Mouse (Mus musculus): ENCODE results near the gene Chrnb2. TPM values are rescaled to one million over a fixed set of nuclear protein-coding genes. Genes with fewer than 3 reads are reported as not detected.

Chrnb2 gene
- polyA plus RNA-seq, 1 experiment from 2014 or later = 29.5 TPM

- no peak overlapping the region for H3K27ac ChIP-seq (ENCODE audit: low read length)
- H3K4me3 ChIP-seq (replicated peaks; ENCODE audit: low read length) = no peak overlapping the region
- ATAC-seq = no peak
- H3K27me3 ChIP-seq (replicated peaks; ENCODE audit: control insufficient read depth, insufficient read depth, low read length) = no peaks in the 10 kb centered on the region
- H3K36me3 ChIP-seq (ENCODE audit: control insufficient read depth, insufficient read depth) = peaks cover 18% of the 10 kb centered on the region
- H3K4me2 ChIP-seq (ENCODE audit: low read length) = no peak overlapping the region
- no peak overlapping the region for H3K9ac ChIP-seq (replicated peaks; ENCODE audit: low read depth, low read length)
- WGBS = 79% methylated on average over 6 of the region's 6 CpGs
- H3K4me1 ChIP-seq (replicated peaks; ENCODE audit: control insufficient read depth, insufficient read depth, low read length) = no peaks in the 10 kb centered on the region
- no peaks in the 10 kb centered on the region for H3K9me3 ChIP-seq (ENCODE audit: control insufficient read depth, low read length)
Observed at GRCm38 (mm10) chr3:89786275-89786674, 21.8 kb upstream of the Chrnb2 start.

- no peak overlapping the region for H3K9ac ChIP-seq (replicated peaks; ENCODE audit: low read depth, low read length)
- H3K4me3 ChIP-seq (replicated peaks; ENCODE audit: low read length) = no peak overlapping the region
- H3K4me1 ChIP-seq (replicated peaks; ENCODE audit: control insufficient read depth, insufficient read depth, low read length) = no peaks in the 10 kb centered on the region
- 19% methylated on average over 11 of the region's 11 CpGs for WGBS
- H3K4me2 ChIP-seq (ENCODE audit: low read length) = no peak overlapping the region
- peaks cover 23% of the 10 kb centered on the region for H3K36me3 ChIP-seq (ENCODE audit: control insufficient read depth, insufficient read depth)
- no peak overlapping the region for H3K27ac ChIP-seq (ENCODE audit: low read length)
- no peaks in the 10 kb centered on the region for H3K9me3 ChIP-seq (ENCODE audit: control insufficient read depth, low read length)
- ATAC-seq = 0 out of 2 replicates have a peak, but pooled peaks have one; percentile 38
- H3K27me3 ChIP-seq (replicated peaks; ENCODE audit: control insufficient read depth, insufficient read depth, low read length) = no peaks in the 10 kb centered on the region
Observed at GRCm38 (mm10) chr3:89784991-89785753, 20.7 kb upstream of the Chrnb2 start.

- peaks cover 35% of the 10 kb centered on the region for H3K36me3 ChIP-seq (ENCODE audit: control insufficient read depth, insufficient read depth)
Observed at GRCm38 (mm10) chr3:89781640-89782039, 17.2 kb upstream of the Chrnb2 start.

GRCm38 (mm10) chr3:89780102-89780501 is 15.7 kb upstream of the Chrnb2 start:
- Histone ChIP-seq H3K4me3 (replicated peaks; ENCODE audit: low read length) (no peak overlapping the region), H3K9me3 (ENCODE audit: control insufficient read depth, low read length) (no peaks in the 10 kb centered on the region), H3K4me2 (ENCODE audit: low read length) (no peak overlapping the region), H3K27ac (ENCODE audit: low read length) (no peak overlapping the region), H3K4me1 (replicated peaks; ENCODE audit: control insufficient read depth, insufficient read depth, low read length) (peaks cover 5% of the 10 kb centered on the region), H3K36me3 (ENCODE audit: control insufficient read depth, insufficient read depth) (peaks cover 40% of the 10 kb centered on the region), H3K27me3 (replicated peaks; ENCODE audit: control insufficient read depth, insufficient read depth, low read length) (no peaks in the 10 kb centered on the region), H3K9ac (replicated peaks; ENCODE audit: low read depth, low read length) (no peak overlapping the region)
- ATAC-seq = no peak
- WGBS = 98% methylated on average over 4 of the region's 4 CpGs

More at GRCm38 (mm10) chr3:89781640-89782039, 17.2 kb upstream of the Chrnb2 start:
- 84% methylated on average over 5 of the region's 5 CpGs for WGBS
- H3K27ac ChIP-seq (ENCODE audit: low read length) = no peak overlapping the region
- no peaks in the 10 kb centered on the region for H3K4me1 ChIP-seq (replicated peaks; ENCODE audit: control insufficient read depth, insufficient read depth, low read length)
- H3K4me2 ChIP-seq (ENCODE audit: low read length) = no peak overlapping the region
- H3K4me3 ChIP-seq (replicated peaks; ENCODE audit: low read length) = no peak overlapping the region
- no peak for ATAC-seq
- H3K9ac ChIP-seq (replicated peaks; ENCODE audit: low read depth, low read length) = no peak overlapping the region
- H3K27me3 ChIP-seq (replicated peaks; ENCODE audit: control insufficient read depth, insufficient read depth, low read length) = no peaks in the 10 kb centered on the region
- no peaks in the 10 kb centered on the region for H3K9me3 ChIP-seq (ENCODE audit: control insufficient read depth, low read length)

GRCm38 (mm10) chr3:89776001-89776400 is 11.6 kb upstream of the Chrnb2 start:
- Histone ChIP-seq H3K27me3 (replicated peaks; ENCODE audit: control insufficient read depth, insufficient read depth, low read length) (no peaks in the 10 kb centered on the region), H3K27ac (ENCODE audit: low read length) (no peak overlapping the region), H3K4me2 (ENCODE audit: low read length) (no peak overlapping the region), H3K36me3 (ENCODE audit: control insufficient read depth, insufficient read depth) (peaks cover 19% of the 10 kb centered on the region), H3K4me1 (replicated peaks; ENCODE audit: control insufficient read depth, insufficient read depth, low read length) (peaks cover 29% of the 10 kb centered on the region), H3K9ac (replicated peaks; ENCODE audit: low read depth, low read length) (no peak overlapping the region), H3K4me3 (replicated peaks; ENCODE audit: low read length) (no peak overlapping the region), H3K9me3 (ENCODE audit: control insufficient read depth, low read length) (no peaks in the 10 kb centered on the region)
- WGBS = 78% methylated on average over 4 of the region's 4 CpGs
- no peak for ATAC-seq

GRCm38 (mm10) chr3:89774236-89774960 is 10.0 kb upstream of the Chrnb2 start:
- peaks cover 33% of the 10 kb centered on the region for H3K4me1 ChIP-seq (replicated peaks; ENCODE audit: control insufficient read depth, insufficient read depth, low read length)
- H3K4me3 ChIP-seq (replicated peaks; ENCODE audit: low read length) = peak overlapping the region; percentile 92
- H3K27me3 ChIP-seq (replicated peaks; ENCODE audit: control insufficient read depth, insufficient read depth, low read length) = no peaks in the 10 kb centered on the region
- WGBS = 50% methylated on average over 15 of the region's 15 CpGs
- H3K27ac ChIP-seq (ENCODE audit: low read length) = no peak overlapping the region
- no peak for ATAC-seq
- peak overlapping the region; percentile 67 for H3K4me2 ChIP-seq (ENCODE audit: low read length)
- no peaks in the 10 kb centered on the region for H3K9me3 ChIP-seq (ENCODE audit: control insufficient read depth, low read length)
- peaks cover 16% of the 10 kb centered on the region for H3K36me3 ChIP-seq (ENCODE audit: control insufficient read depth, insufficient read depth)
- peak overlapping the region; percentile 98 for H3K9ac ChIP-seq (replicated peaks; ENCODE audit: low read depth, low read length)

GRCm38 (mm10) chr3:89773740-89774211 is 9.3 kb upstream of the Chrnb2 start:
- Histone ChIP-seq H3K27ac (ENCODE audit: low read length) (peak overlapping the region; percentile 93), H3K4me2 (ENCODE audit: low read length) (peak overlapping the region; percentile 67), H3K4me3 (replicated peaks; ENCODE audit: low read length) (peak overlapping the region; percentile 92), H3K4me1 (replicated peaks; ENCODE audit: control insufficient read depth, insufficient read depth, low read length) (peaks cover 33% of the 10 kb centered on the region), H3K9me3 (ENCODE audit: control insufficient read depth, low read length) (no peaks in the 10 kb centered on the region), H3K27me3 (replicated peaks; ENCODE audit: control insufficient read depth, insufficient read depth, low read length) (no peaks in the 10 kb centered on the region), H3K36me3 (ENCODE audit: control insufficient read depth, insufficient read depth) (peaks cover 14% of the 10 kb centered on the region), H3K9ac (replicated peaks; ENCODE audit: low read depth, low read length) (peak overlapping the region; percentile 98)
- WGBS = 0% methylated on average over 29 of the region's 37 CpGs
- ATAC-seq = peak; percentile 21

- Histone ChIP-seq H3K4me1 (replicated peaks; ENCODE audit: control insufficient read depth, insufficient read depth, low read length) (peaks cover 33% of the 10 kb centered on the region), H3K9me3 (ENCODE audit: control insufficient read depth, low read length) (no peaks in the 10 kb centered on the region), H3K9ac (replicated peaks; ENCODE audit: low read depth, low read length) (peak within 1 kb of the TSS; percentile 98), H3K4me3 (replicated peaks; ENCODE audit: low read length) (peak within 1 kb of the TSS; percentile 92), H3K36me3 (ENCODE audit: control insufficient read depth, insufficient read depth) (peaks cover 10% of the 10 kb centered on the region), H3K27me3 (replicated peaks; ENCODE audit: control insufficient read depth, insufficient read depth, low read length) (no peaks in the 10 kb centered on the region), H3K27ac (ENCODE audit: low read length) (peak within 1 kb of the TSS; percentile 93), H3K4me2 (ENCODE audit: low read length) (peak within 1 kb of the TSS; percentile 79)
- under 1% methylated on average over 68 of the region's 90 CpGs for WGBS
- peak; percentile 96 for ATAC-seq
Observed at GRCm38 (mm10) chr3:89772968-89773709, 8.7 kb upstream of the Chrnb2 start, which contains the start of gene Ube2q1. Ube2q1 (plus strand) TSS chr3:89773616.

GRCm38 (mm10) chr3:89772588-89772967 is 8.1 kb upstream of the Chrnb2 start:
- peak; percentile 65 for ATAC-seq
- peak overlapping the region; percentile 93 for H3K27ac ChIP-seq (ENCODE audit: low read length)
- H3K9me3 ChIP-seq (ENCODE audit: control insufficient read depth, low read length) = no peaks in the 10 kb centered on the region
- peak overlapping the region; percentile 92 for H3K4me3 ChIP-seq (replicated peaks; ENCODE audit: low read length)
- H3K9ac ChIP-seq (replicated peaks; ENCODE audit: low read depth, low read length) = peak overlapping the region; percentile 98
- no peaks in the 10 kb centered on the region for H3K27me3 ChIP-seq (replicated peaks; ENCODE audit: control insufficient read depth, insufficient read depth, low read length)
- 0% methylated on average over 17 of the region's 17 CpGs for WGBS
- H3K4me1 ChIP-seq (replicated peaks; ENCODE audit: control insufficient read depth, insufficient read depth, low read length) = peaks cover 33% of the 10 kb centered on the region
- peaks cover 6% of the 10 kb centered on the region for H3K36me3 ChIP-seq (ENCODE audit: control insufficient read depth, insufficient read depth)
- H3K4me2 ChIP-seq (ENCODE audit: low read length) = peak overlapping the region; percentile 79

Data from forebrain, embryonic 16.5 days (tissue).